Mouse (Mus musculus) hindbrain, embryonic 13.5 days (tissue): ENCODE data around the gene Tex21. TPM values are rescaled to one million over a fixed set of nuclear protein-coding genes. Genes with fewer than 3 reads are reported as not detected.
"Not testable (repeated sequence)": the region's sequence is repeated elsewhere in the genome, so short reads cannot be mapped to it uniquely, and the experiment has no call there.

Source experiments
- ATAC-seq: fragments of 200-750 bp; cut with Nextera tagmentation; 2 replicates; pipeline ENCODE4 v1.8.0; 2017; ENCODE audit warnings: moderate TSS enrichment; ENCODE audit not compliant: low FRiP score
- H3K27ac ChIP-seq: fragments of 300-500 bp; sonication (generic); 2 replicates; pipeline ENCODE4 v1.5.1; 2015; ENCODE audit warnings: inconsistent platforms, mild to moderate bottlenecking, moderate library complexity
- H3K27me3 ChIP-seq: fragments of 300-500 bp; sonication (generic); 2 replicates; pipeline ENCODE4 v1.6.1; 2015; ENCODE audit warnings: mild to moderate bottlenecking, inconsistent platforms
- H3K36me3 ChIP-seq: fragments of 300-500 bp; sonication (generic); 2 replicates; pipeline ENCODE4 v1.6.1; 2015; ENCODE audit warnings: mild to moderate bottlenecking, inconsistent platforms
- H3K4me1 ChIP-seq: fragments of 300-500 bp; sonication (generic); replicated peaks from 2 replicates; pipeline ENCODE4 v1.6.1; 2015; ENCODE audit warnings: inconsistent platforms
- H3K4me2 ChIP-seq: fragments of 300-500 bp; sonication (generic); 2 replicates; pipeline ENCODE4 v1.6.1; 2015; ENCODE audit warnings: inconsistent platforms, mild to moderate bottlenecking, moderate library complexity
- H3K4me3 ChIP-seq: fragments of 300-500 bp; sonication (generic); 2 replicates; pipeline ENCODE4 v1.5.1; 2015; ENCODE audit warnings: mild to moderate bottlenecking, inconsistent platforms
- H3K9ac ChIP-seq: fragments of 300-500 bp; sonication (generic); 2 replicates; pipeline ENCODE4 v1.6.1; 2015; ENCODE audit warnings: mild to moderate bottlenecking, inconsistent platforms
- H3K9me3 ChIP-seq: fragments of 300-500 bp; sonication (generic); 2 replicates; pipeline ENCODE4 v1.6.1; 2016; ENCODE audit warnings: inconsistent platforms
- WGBS: fragments of 180-500 bp; shearing (Covaris S2); methylation state at CpG from one replicate; pipeline ENCODE4 v1.1.7; 2015; 5-methylcytosine and 5-hydroxymethylcytosine counted together
- polyA plus RNA-seq: library from polyadenylated mRNA; unstranded; fragments of >200 nt; fragmentation: Nextera tagmentation; extraction: Ambion mirVana; gene quantifications from 2 replicates; pipeline ENCODE4 v1.2.1, GENCODE M21; 2015

Gene Tex21
- polyA plus RNA-seq, 1 experiment from 2014 or later = 0.08 TPM

GRCm38 (mm10) chr12:76186473-76186872 lies 60.1 kb downstream of the Tex21 start:
- Histone ChIP-seq H3K4me1 (no peaks in the 10 kb centered on the region), H3K9ac (no peak overlapping the region), H3K9me3 (no peaks in the 10 kb centered on the region), H3K36me3 (no peaks in the 10 kb centered on the region), H3K4me2 (no peak overlapping the region), H3K27ac (no peak overlapping the region), H3K27me3 (no peaks in the 10 kb centered on the region), H3K4me3 (no peak overlapping the region)
- 93% methylated on average over 1 of the region's 1 CpGs for WGBS
- ATAC-seq = no peak

- H3K9ac ChIP-seq = no peak overlapping the region
- H3K27me3 ChIP-seq = no peaks in the 10 kb centered on the region
- no peak for ATAC-seq
- H3K27ac ChIP-seq = no peak overlapping the region
- no peak overlapping the region for H3K4me2 ChIP-seq
- no peaks in the 10 kb centered on the region for H3K4me1 ChIP-seq
- no peaks in the 10 kb centered on the region for H3K36me3 ChIP-seq
- WGBS = 83% methylated on average over 10 of the region's 10 CpGs
- H3K9me3 ChIP-seq = no peaks in the 10 kb centered on the region
- H3K4me3 ChIP-seq = no peak overlapping the region
These were observed 61.3 kb downstream of the Tex21 start for GRCm38 (mm10) chr12:76185167-76185816.

- H3K4me2 ChIP-seq = no peak overlapping the region
- WGBS = 85% methylated on average over 6 of the region's 6 CpGs
- H3K9ac ChIP-seq = no peak overlapping the region
- H3K4me1 ChIP-seq = no peaks in the 10 kb centered on the region
- H3K27ac ChIP-seq = no peak overlapping the region
- no peaks in the 10 kb centered on the region for H3K36me3 ChIP-seq
- no peaks in the 10 kb centered on the region for H3K27me3 ChIP-seq
- no peak overlapping the region for H3K4me3 ChIP-seq
- ATAC-seq = no peak
- no peaks in the 10 kb centered on the region for H3K9me3 ChIP-seq
These were observed 62.3 kb downstream of the Tex21 start for GRCm38 (mm10) chr12:76184271-76184670.

- no peak for ATAC-seq
- Histone ChIP-seq H3K9ac (no peak overlapping the region), H3K27me3 (no peaks in the 10 kb centered on the region), H3K4me1 (no peaks in the 10 kb centered on the region), H3K9me3 (no peaks in the 10 kb centered on the region), H3K27ac (no peak overlapping the region), H3K4me3 (no peak overlapping the region), H3K4me2 (no peak overlapping the region), H3K36me3 (no peaks in the 10 kb centered on the region)
- 90% methylated on average over 6 of the region's 6 CpGs for WGBS
These were observed 63.7 kb downstream of the Tex21 start for GRCm38 (mm10) chr12:76182831-76183230.

GRCm38 (mm10) chr12:76181471-76181870 lies 65.1 kb downstream of the Tex21 start:
- H3K4me1 ChIP-seq = peaks cover 9% of the 10 kb centered on the region

GRCm38 (mm10) chr12:76180442-76180841 lies 66.1 kb downstream of the Tex21 start:
- WGBS = 77% methylated on average over 6 of the region's 6 CpGs
- Histone ChIP-seq H3K4me3 (no peak overlapping the region), H3K9ac (no peak overlapping the region), H3K36me3 (no peaks in the 10 kb centered on the region), H3K9me3 (no peaks in the 10 kb centered on the region), H3K4me1 (peaks cover 9% of the 10 kb centered on the region), H3K27ac (no peak overlapping the region), H3K4me2 (no peak overlapping the region), H3K27me3 (peaks cover 14% of the 10 kb centered on the region)
- ATAC-seq = no peak

More at GRCm38 (mm10) chr12:76181471-76181870, 65.1 kb downstream of the Tex21 start:
- Histone ChIP-seq H3K27ac (no peak overlapping the region), H3K4me3 (no peak overlapping the region), H3K9me3 (no peaks in the 10 kb centered on the region), H3K4me2 (no peak overlapping the region), H3K27me3 (peaks cover 10% of the 10 kb centered on the region), H3K9ac (no peak overlapping the region), H3K36me3 (no peaks in the 10 kb centered on the region)
- WGBS = 73% methylated on average over 8 of the region's 8 CpGs
- no peak for ATAC-seq

- peaks cover 14% of the 10 kb centered on the region for H3K27me3 ChIP-seq
- no peaks in the 10 kb centered on the region for H3K36me3 ChIP-seq
- H3K9ac ChIP-seq = no peak overlapping the region
- H3K4me1 ChIP-seq = peaks cover 9% of the 10 kb centered on the region
- no peak overlapping the region for H3K4me2 ChIP-seq
- no peak for ATAC-seq
- 64% methylated on average over 4 of the region's 4 CpGs for whole genome bisulfite sequencing
- H3K27ac ChIP-seq = no peak overlapping the region
- H3K9me3 ChIP-seq = no peaks in the 10 kb centered on the region
- no peak overlapping the region for H3K4me3 ChIP-seq
These were observed 67.0 kb downstream of the Tex21 start for GRCm38 (mm10) chr12:76179527-76179926.

- no peak overlapping the region for H3K4me2 ChIP-seq
These were observed 67.5 kb downstream of the Tex21 start for GRCm38 (mm10) chr12:76179051-76179450.

GRCm38 (mm10) chr12:76177864-76178518 lies 68.6 kb downstream of the Tex21 start:
- Histone ChIP-seq H3K9me3 (no peaks in the 10 kb centered on the region), H3K27me3 (peaks cover 14% of the 10 kb centered on the region), H3K9ac (no peak overlapping the region), H3K4me3 (peak overlapping the region; percentile 49), H3K27ac (no peak overlapping the region), H3K4me2 (peak overlapping the region; percentile 97), H3K4me1 (peaks cover 9% of the 10 kb centered on the region), H3K36me3 (no peaks in the 10 kb centered on the region)
- WGBS = 40% methylated on average over 16 of the region's 16 CpGs
- ATAC-seq = 0 out of 2 replicates have a peak, but pooled peaks have one; percentile 39

More at GRCm38 (mm10) chr12:76179051-76179450, 67.5 kb downstream of the Tex21 start:
- Histone ChIP-seq H3K36me3 (no peaks in the 10 kb centered on the region), H3K27ac (no peak overlapping the region), H3K9me3 (no peaks in the 10 kb centered on the region), H3K27me3 (peaks cover 14% of the 10 kb centered on the region), H3K4me1 (peaks cover 9% of the 10 kb centered on the region), H3K9ac (no peak overlapping the region), H3K4me3 (no peak overlapping the region)
- 81% methylated on average over 5 of the region's 5 CpGs for WGBS
- no peak for ATAC-seq

- peak; percentile 69; the same call in 1 of the 2 replicates for ATAC-seq
- Histone ChIP-seq H3K4me1 (peaks cover 9% of the 10 kb centered on the region), H3K9ac (peak within 1 kb of the TSS; percentile 72), H3K9me3 (no peaks in the 10 kb centered on the region), H3K4me3 (peak within 1 kb of the TSS; percentile 49), H3K27ac (no peak within 1 kb of the TSS), H3K27me3 (peaks cover 14% of the 10 kb centered on the region), H3K36me3 (no peaks in the 10 kb centered on the region), H3K4me2 (peak within 1 kb of the TSS; percentile 97)
- WGBS = under 1% methylated on average over 39 of the region's 39 CpGs
These were observed 69.3 kb downstream of the Tex21 start, which contains the start of gene Esr2 for GRCm38 (mm10) chr12:76177000-76177863. TSS of gene Esr2 (minus strand) at chr12:76177259.

GRCm38 (mm10) chr12:76165641-76166040 lies 80.9 kb downstream of the Tex21 start:
- H3K4me3 ChIP-seq = no peak overlapping the region
- no peaks in the 10 kb centered on the region for H3K36me3 ChIP-seq
- no peak overlapping the region for H3K27ac ChIP-seq
- H3K27me3 ChIP-seq = no peaks in the 10 kb centered on the region
- no peak overlapping the region for H3K4me2 ChIP-seq
- H3K9me3 ChIP-seq = no peaks in the 10 kb centered on the region
- H3K4me1 ChIP-seq = 0 out of 2 replicates have a peak, but pooled peaks cover 2% of the 10 kb centered on the region
- no peak for ATAC-seq
- 63% methylated on average over 5 of the region's 5 CpGs for WGBS
- no peak overlapping the region for H3K9ac ChIP-seq

- peak overlapping the region; percentile 68 for H3K9ac ChIP-seq
- peak overlapping the region; percentile 38 for H3K4me3 ChIP-seq
- not testable (repeated sequence) for H3K36me3 ChIP-seq, H3K9me3 ChIP-seq, ATAC-seq, H3K27ac ChIP-seq, H3K27me3 ChIP-seq, H3K4me1 ChIP-seq
- 16% methylated on average over 30 of the region's 30 CpGs for WGBS
- H3K4me2 ChIP-seq = peak overlapping the region; percentile 63
These were observed 94.2 kb downstream of the Tex21 start for GRCm38 (mm10) chr12:76152389-76152788.
